Mouse (Mus musculus): ENCODE results near the gene Mcm3. TPM values are rescaled to one million over a fixed set of nuclear protein-coding genes. Genes with fewer than 3 reads are reported as not detected.

Mcm3 gene
- polyA plus RNA-seq, 1 experiment from 2014 or later = 135 TPM

GRCm38 (mm10) chr1:20832473-20833140 lies 12.5 kb upstream of the Mcm3 start:
- Histone ChIP-seq H3K4me1 (replicated peaks) (peaks cover 4% of the 10 kb centered on the region; the same call in 1 of the 2 replicates), H3K36me3 (replicated peaks) (no peaks in the 10 kb centered on the region), H3K27me3 (no peaks in the 10 kb centered on the region), H3K9ac (no peak overlapping the region), H3K4me3 (replicated peaks) (no peak overlapping the region), H3K9me3 (replicated peaks) (no peaks in the 10 kb centered on the region), H3K27ac (replicated peaks) (no peak overlapping the region), H3K4me2 (no peak overlapping the region)
- peak; percentile 70; the same call in 1 of the 2 replicates for ATAC-seq (ENCODE audit: insufficient read depth)
- WGBS (ENCODE audit: insufficient replicate concordance) = 58% methylated on average over 5 of the region's 5 CpGs

GRCm38 (mm10) chr1:20830546-20830945 lies 10.4 kb upstream of the Mcm3 start:
- H3K9me3 ChIP-seq (replicated peaks) = no peaks in the 10 kb centered on the region
- no peak for ATAC-seq (ENCODE audit: insufficient read depth)

GRCm38 (mm10) chr1:20828061-20828460 lies 7.9 kb upstream of the Mcm3 start:
- 61% methylated on average over 2 of the region's 2 CpGs for WGBS (ENCODE audit: insufficient replicate concordance)
- H3K4me3 ChIP-seq (replicated peaks) = no peak overlapping the region
- no peak for ATAC-seq (ENCODE audit: insufficient read depth)

More at GRCm38 (mm10) chr1:20830546-20830945, 10.4 kb upstream of the Mcm3 start:
- peaks cover 4% of the 10 kb centered on the region; the same call in 1 of the 2 replicates for H3K4me1 ChIP-seq (replicated peaks)
- no peak overlapping the region for H3K4me2 ChIP-seq
- 60% methylated on average over 1 of the region's 1 CpGs for WGBS (ENCODE audit: insufficient replicate concordance)
- H3K9ac ChIP-seq = no peak overlapping the region
- no peaks in the 10 kb centered on the region for H3K27me3 ChIP-seq
- no peak overlapping the region for H3K27ac ChIP-seq (replicated peaks)
- H3K36me3 ChIP-seq (replicated peaks) = no peaks in the 10 kb centered on the region
- H3K4me3 ChIP-seq (replicated peaks) = no peak overlapping the region

GRCm38 (mm10) chr1:20825036-20825435 lies 4.9 kb upstream of the Mcm3 start:
- Histone ChIP-seq H3K9me3 (replicated peaks) (no peaks in the 10 kb centered on the region), H3K27me3 (no peaks in the 10 kb centered on the region), H3K36me3 (replicated peaks) (no peaks in the 10 kb centered on the region), H3K27ac (replicated peaks) (no peak overlapping the region), H3K4me1 (replicated peaks) (peaks cover 10% of the 10 kb centered on the region), H3K4me2 (no peak overlapping the region), H3K4me3 (replicated peaks) (no peak overlapping the region), H3K9ac (no peak overlapping the region)
- no peak for ATAC-seq (ENCODE audit: insufficient read depth)

More at GRCm38 (mm10) chr1:20828061-20828460, 7.9 kb upstream of the Mcm3 start:
- Histone ChIP-seq H3K4me1 (replicated peaks) (peaks cover 4% of the 10 kb centered on the region; the same call in 1 of the 2 replicates), H3K4me2 (no peak overlapping the region), H3K9ac (no peak overlapping the region), H3K27me3 (no peaks in the 10 kb centered on the region), H3K9me3 (replicated peaks) (no peaks in the 10 kb centered on the region), H3K36me3 (replicated peaks) (no peaks in the 10 kb centered on the region), H3K27ac (replicated peaks) (no peak overlapping the region)

- ATAC-seq (ENCODE audit: insufficient read depth) = no peak
- H3K9me3 ChIP-seq (replicated peaks) = no peaks in the 10 kb centered on the region
- no peak overlapping the region for H3K27ac ChIP-seq (replicated peaks)
- no peaks in the 10 kb centered on the region for H3K27me3 ChIP-seq
- H3K9ac ChIP-seq = no peak overlapping the region
- peaks cover 10% of the 10 kb centered on the region for H3K4me1 ChIP-seq (replicated peaks)
- no peak overlapping the region for H3K4me2 ChIP-seq
- no peaks in the 10 kb centered on the region for H3K36me3 ChIP-seq (replicated peaks)
- H3K4me3 ChIP-seq (replicated peaks) = no peak overlapping the region
- WGBS (ENCODE audit: insufficient replicate concordance) = 57% methylated on average over 2 of the region's 2 CpGs
Measured at GRCm38 (mm10) chr1:20823906-20824305, 3.8 kb upstream of the Mcm3 start.

GRCm38 (mm10) chr1:20823471-20823870 lies 3.4 kb upstream of the Mcm3 start:
- ATAC-seq (ENCODE audit: insufficient read depth) = no peak
- Histone ChIP-seq H3K27ac (replicated peaks) (no peak overlapping the region), H3K36me3 (replicated peaks) (0 out of 2 replicates have a peak, but pooled peaks cover 2% of the 10 kb centered on the region), H3K4me3 (replicated peaks) (no peak overlapping the region), H3K9ac (no peak overlapping the region), H3K4me2 (no peak overlapping the region), H3K9me3 (replicated peaks) (no peaks in the 10 kb centered on the region), H3K4me1 (replicated peaks) (peaks cover 13% of the 10 kb centered on the region), H3K27me3 (no peaks in the 10 kb centered on the region)
- WGBS (ENCODE audit: insufficient replicate concordance) = 64% methylated on average over 4 of the region's 4 CpGs

- no peak overlapping the region for H3K4me3 ChIP-seq (replicated peaks)
- no peaks in the 10 kb centered on the region for H3K27me3 ChIP-seq
- H3K9ac ChIP-seq = no peak overlapping the region
- ATAC-seq (ENCODE audit: insufficient read depth) = no peak
- H3K4me2 ChIP-seq = peak overlapping the region; percentile 77; the same call in 1 of the 2 replicates
- H3K27ac ChIP-seq (replicated peaks) = no peak overlapping the region
- 59% methylated on average over 4 of the region's 4 CpGs for WGBS (ENCODE audit: insufficient replicate concordance)
- H3K4me1 ChIP-seq (replicated peaks) = peaks cover 27% of the 10 kb centered on the region
- H3K9me3 ChIP-seq (replicated peaks) = no peaks in the 10 kb centered on the region
- peaks cover 27% of the 10 kb centered on the region for H3K36me3 ChIP-seq (replicated peaks)
Measured at GRCm38 (mm10) chr1:20820959-20821358, 847 bp upstream of the Mcm3 start.

GRCm38 (mm10) chr1:20817596-20817995 lies 2.5 kb downstream of the Mcm3 start:
- no peak for ATAC-seq (ENCODE audit: insufficient read depth)
- Histone ChIP-seq H3K4me3 (replicated peaks) (peak overlapping the region; percentile 88), H3K4me1 (replicated peaks) (peaks cover 27% of the 10 kb centered on the region), H3K27me3 (no peaks in the 10 kb centered on the region), H3K4me2 (peak overlapping the region; percentile 70; the same call in 1 of the 2 replicates), H3K27ac (replicated peaks) (no peak overlapping the region), H3K9ac (no peak overlapping the region), H3K9me3 (replicated peaks) (no peaks in the 10 kb centered on the region), H3K36me3 (replicated peaks) (peaks cover 61% of the 10 kb centered on the region)
- 69% methylated on average over 12 of the region's 12 CpGs for WGBS (ENCODE audit: insufficient replicate concordance)

- Histone ChIP-seq H3K36me3 (replicated peaks) (peaks cover 65% of the 10 kb centered on the region), H3K9me3 (replicated peaks) (no peaks in the 10 kb centered on the region), H3K27me3 (no peaks in the 10 kb centered on the region), H3K4me2 (no peak overlapping the region; the same call in 1 of the 2 replicates), H3K4me3 (replicated peaks) (no peak overlapping the region), H3K27ac (replicated peaks) (no peak overlapping the region; the same call in 1 of the 2 replicates), H3K9ac (no peak overlapping the region), H3K4me1 (replicated peaks) (peaks cover 27% of the 10 kb centered on the region)
- no peak for ATAC-seq (ENCODE audit: insufficient read depth)
- WGBS (ENCODE audit: insufficient replicate concordance) = 64% methylated on average over 9 of the region's 9 CpGs
Measured at GRCm38 (mm10) chr1:20817172-20817571, 2.9 kb downstream of the Mcm3 start.

- Histone ChIP-seq H3K4me2 (no peak overlapping the region), H3K27ac (replicated peaks) (no peak overlapping the region), H3K36me3 (replicated peaks) (peaks cover 92% of the 10 kb centered on the region), H3K4me3 (replicated peaks) (no peak overlapping the region), H3K27me3 (no peaks in the 10 kb centered on the region), H3K9ac (no peak overlapping the region), H3K4me1 (replicated peaks) (peaks cover 17% of the 10 kb centered on the region), H3K9me3 (replicated peaks) (no peaks in the 10 kb centered on the region)
- WGBS (ENCODE audit: insufficient replicate concordance) = 81% methylated on average over 8 of the region's 8 CpGs
- ATAC-seq (ENCODE audit: insufficient read depth) = no peak
Measured at GRCm38 (mm10) chr1:20814521-20814920, 5.6 kb downstream of the Mcm3 start.

- H3K9me3 ChIP-seq (replicated peaks) = no peaks in the 10 kb centered on the region
- no peaks in the 10 kb centered on the region for H3K4me1 ChIP-seq (replicated peaks)
- H3K27me3 ChIP-seq = no peaks in the 10 kb centered on the region
- no peak overlapping the region for H3K4me2 ChIP-seq
- H3K4me3 ChIP-seq (replicated peaks) = no peak overlapping the region
- no peak overlapping the region for H3K27ac ChIP-seq (replicated peaks)
- WGBS (ENCODE audit: insufficient replicate concordance) = 87% methylated on average over 10 of the region's 10 CpGs
- peaks cover 99% of the 10 kb centered on the region for H3K36me3 ChIP-seq (replicated peaks)
- H3K9ac ChIP-seq = no peak overlapping the region
- no peak for ATAC-seq (ENCODE audit: insufficient read depth)
Measured at GRCm38 (mm10) chr1:20804526-20804925, 15.6 kb downstream of the Mcm3 start.

Data from liver, embryonic 15.5 days (tissue).